33 mouse cellular contexts compared by ENCODE assay signal in genomic region chr1:84923432-84923831, GRCm38 (mm10). TPM values are rescaled to one million over a fixed set of nuclear protein-coding genes. Genes with fewer than 3 reads are reported as not detected.
"Had no signal": no experiment of that assay in that cellular context is flagged by ENCODE, and none has a peak within 500 bp of the region (broad histone marks: within the 10 kb centered on the region; RNA-seq: fewer than 3 reads in every experiment).

No protein-coding gene starts in this region.

- H3K4me3 ChIP-seq: heart, embryonic 10.5 days; heart, embryonic 12.5 days; heart, embryonic 13.5 days; heart, embryonic 15.5 days; hindbrain, embryonic 10.5 days; hindbrain, embryonic 12.5 days; hindbrain, embryonic 13.5 days; hindbrain, embryonic 15.5 days; intestine, embryonic 15.5 days; kidney, embryonic 15.5 days; layer of hippocampus, adult 2 months had no signal

- H3K36me3 ChIP-seq: heart, embryonic 10.5 days; heart, embryonic 12.5 days; heart, embryonic 13.5 days; heart, embryonic 15.5 days; hindbrain, embryonic 10.5 days; intestine, embryonic 15.5 days; kidney, embryonic 15.5 days had no signal

- H3K9ac ChIP-seq: heart, embryonic 12.5 days; heart, embryonic 13.5 days; heart, embryonic 15.5 days; hindbrain, embryonic 12.5 days; hindbrain, embryonic 13.5 days; hindbrain, embryonic 14.5 days; hindbrain, embryonic 15.5 days; intestine, embryonic 15.5 days; kidney, embryonic 15.5 days had no signal

- H3K4me1 ChIP-seq: hindbrain, embryonic 10.5 days; hindbrain, embryonic 12.5 days; hindbrain, embryonic 13.5 days; hindbrain, embryonic 15.5 days; intestine, embryonic 15.5 days; kidney, embryonic 15.5 days had no signal

- H3K9me3 ChIP-seq: heart, embryonic 10.5 days; heart, embryonic 12.5 days; heart, embryonic 13.5 days; heart, embryonic 15.5 days; hindbrain, embryonic 10.5 days; hindbrain, embryonic 12.5 days; hindbrain, embryonic 13.5 days; hindbrain, embryonic 15.5 days; intestine, embryonic 15.5 days; kidney, embryonic 15.5 days had no signal

- H3K27ac ChIP-seq: heart, embryonic 10.5 days; heart, embryonic 13.5 days; heart, embryonic 15.5 days; hindbrain, embryonic 10.5 days; hindbrain, embryonic 12.5 days; hindbrain, embryonic 13.5 days; hindbrain, embryonic 14.5 days; hindbrain, embryonic 15.5 days; hindbrain, postnatal 0 days; intestine, embryonic 15.5 days; kidney, embryonic 15.5 days; kidney, postnatal 0 days; layer of hippocampus, adult 2 months had no signal

- ATAC-seq: hindbrain, embryonic 16.5 days; hindbrain, postnatal 0 days; inflammation-experienced regulatory T-cells, adult 6 months; intestine, embryonic 15.5 days; intestine, embryonic 16.5 days had no signal

- DNase-seq: heart, postnatal 10 days; heart, postnatal 14 days; heart, postnatal 36 days; heart, postnatal 4 days; kidney, adult 11 months; kidney, adult 8-10 months; kidney, adult 9 months; kidney, postnatal 14 days; kidney, postnatal 4 days; layer of hippocampus, adult 9-11 months; layer of hippocampus, postnatal 36 days had no signal

- H3K27me3 ChIP-seq: heart, embryonic 12.5 days; heart, embryonic 13.5 days; heart, embryonic 15.5 days; hindbrain, embryonic 12.5 days; hindbrain, embryonic 13.5 days; hindbrain, embryonic 15.5 days; intestine, embryonic 15.5 days; kidney, embryonic 15.5 days had no signal

- H3K4me2 ChIP-seq: heart, embryonic 11.5 days; heart, embryonic 12.5 days; heart, embryonic 13.5 days; heart, embryonic 15.5 days; hindbrain, embryonic 12.5 days; hindbrain, embryonic 13.5 days; hindbrain, embryonic 14.5 days; hindbrain, embryonic 15.5 days; intestine, embryonic 15.5 days; kidney, embryonic 15.5 days had no signal

RNA-seq across cellular contexts. Expression of gene Slc16a14, which starts 11.5 kb away (rescaled TPM):
- total RNA-seq: hematopoietic stem cell, adult 5-6 weeks had no signal
- polyA plus RNA-seq: heart, embryonic 16.5 days; heart, postnatal 0 days; inflammation-experienced regulatory T-cells, adult 6 months; large intestine, adult 2 months had no signal
